Mouse (Mus musculus) G1E (cell line): Measurements from ENCODE around the gene Tom1. TPM values are rescaled to one million over a fixed set of nuclear protein-coding genes. Genes with fewer than 3 reads are reported as not detected.

ENCODE experiments used
- ATAC-seq: 2 replicates; pipeline ENCODE4 v1.8.0; 2016; ENCODE audit warnings: mild to moderate bottlenecking; ENCODE audit not compliant: insufficient number of reproducible peaks, poor library complexity, low FRiP score, severe bottlenecking; ENCODE audit errors: extremely low read depth
- DNase-seq: peaks from one replicate; pipeline ENCODE4 v3.0.0; 2012; ENCODE audit warnings: low spot score
- H3K27me3 ChIP-seq: 2 replicates; pipeline ENCODE4 v1.6.1; 2012; ENCODE audit warnings: mild to moderate bottlenecking, low read length, inconsistent platforms; ENCODE audit not compliant: insufficient read depth
- H3K36me3 ChIP-seq: replicated peaks from 2 replicates; pipeline ENCODE3; 2012; ENCODE audit warnings: mild to moderate bottlenecking, inconsistent platforms
- H3K4me1 ChIP-seq: 2 replicates; pipeline ENCODE4 v1.6.1; 2012; ENCODE audit warnings: low read depth, low read length, inconsistent platforms, mixed read lengths; ENCODE audit not compliant: insufficient read depth
- H3K4me3 ChIP-seq: 2 replicates; pipeline ENCODE4 v1.5.1; 2012; ENCODE audit warnings: low read depth, mild to moderate bottlenecking, inconsistent platforms, low read length, moderate library complexity, mixed read lengths
- H3K9me3 ChIP-seq: replicated peaks from 2 replicates; pipeline ENCODE4 v1.6.1; 2012; ENCODE audit warnings: inconsistent platforms
- CTCF ChIP-seq: IDR thresholded peaks from 2 replicates; pipeline ENCODE4 v1.5.1; 2012; ENCODE audit warnings: low read depth, low read length, inconsistent platforms, mixed read lengths
- GATA1 ChIP-seq: IDR thresholded peaks from 2 replicates; pipeline ENCODE4 v1.6.1; 2012; ENCODE audit warnings: borderline replicate concordance, low read length, inconsistent platforms, mixed read lengths
- GATA2 ChIP-seq: IDR thresholded peaks from 2 replicates; pipeline ENCODE4 v1.6.1; 2012; ENCODE audit warnings: low read depth, low read length, inconsistent platforms, borderline replicate concordance
- POLR2AphosphoS5 ChIP-seq: IDR thresholded peaks from 2 replicates; pipeline ENCODE4 v1.6.1; 2012; ENCODE audit warnings: low read depth, low read length, inconsistent platforms; ENCODE audit not compliant: insufficient replicate concordance
- TAL1 ChIP-seq: conservative IDR thresholded peaks from 2 replicates; pipeline ENCODE4 v1.6.1; 2012; ENCODE audit warnings: low read depth, low read length, inconsistent platforms, mixed read lengths
- polyA plus RNA-seq: library from polyadenylated mRNA; stranded (reverse); fragments of >175 nt; gene quantifications from 2 replicates; pipeline ENCODE4 v1.2.3, GENCODE M21; 2012
- total RNA-seq, 2 experiments: library from RNA; stranded (forward) in 1 of 2; stranded (reverse) in 1 of 2; fragments of 200-1000 nt in 1 of 2; fragments of >200 nt in 1 of 2; fragmentation: Nextera tagmentation in 1 of 2; gene quantifications; 2 replicates each; pipeline ENCODE4 v1.2.3; 2014 to 2017

The Tom1 gene
- total and polyA plus RNA-seq, 3 experiments, result 17.4 to 42.6 (median 29.4) TPM

GRCm38 (mm10) chr8:75053342-75053741 is 19.8 kb downstream of the Tom1 start:
- no peak for ATAC-seq
- H3K36me3 ChIP-seq, result peaks cover 89% of the 10 kb centered on the region
- TF ChIP-seq GATA2, result no peak
- TF ChIP-seq POLR2AphosphoS5, result no peak
- TF ChIP-seq CTCF, result no peak
- no peak for TF ChIP-seq TAL1
- TF ChIP-seq GATA1, result no peak

GRCm38 (mm10) chr8:75055673-75056072 is 22.2 kb downstream of the Tom1 start:
- TF ChIP-seq CTCF (no peak), GATA2 (no peak), TAL1 (no peak), GATA1 (no peak), POLR2AphosphoS5 (no peak)
- Histone ChIP-seq H3K4me3 (no peak overlapping the region), H3K4me1 (no peaks in the 10 kb centered on the region), H3K27me3 (no peaks in the 10 kb centered on the region), H3K36me3 (peaks cover 91% of the 10 kb centered on the region), H3K9me3 (no peaks in the 10 kb centered on the region)
- DNase-seq (no peak), ATAC-seq (no peak)

More at GRCm38 (mm10) chr8:75053342-75053741, 19.8 kb downstream of the Tom1 start:
- no peak for DNase-seq
- no peaks in the 10 kb centered on the region for H3K27me3 ChIP-seq
- H3K4me3 ChIP-seq, result no peak overlapping the region
- H3K4me1 ChIP-seq, result no peaks in the 10 kb centered on the region
- no peaks in the 10 kb centered on the region for H3K9me3 ChIP-seq

GRCm38 (mm10) chr8:75060022-75060421 is 26.5 kb downstream of the Tom1 start:
- ATAC-seq, result no peak
- no peaks in the 10 kb centered on the region for H3K4me1 ChIP-seq
- peaks cover 91% of the 10 kb centered on the region for H3K36me3 ChIP-seq
- no peaks in the 10 kb centered on the region for H3K9me3 ChIP-seq
- no peak for DNase-seq
- no peak overlapping the region for H3K4me3 ChIP-seq
- no peaks in the 10 kb centered on the region for H3K27me3 ChIP-seq
- TF ChIP-seq CTCF, result no peak
- no peak for TF ChIP-seq GATA1
- TF ChIP-seq POLR2AphosphoS5, result no peak

GRCm38 (mm10) chr8:75060815-75061214 is 27.3 kb downstream of the Tom1 start:
- ATAC-seq (no peak), DNase-seq (no peak)
- Histone ChIP-seq H3K27me3 (no peaks in the 10 kb centered on the region), H3K4me1 (no peaks in the 10 kb centered on the region), H3K9me3 (no peaks in the 10 kb centered on the region), H3K36me3 (peaks cover 91% of the 10 kb centered on the region), H3K4me3 (no peak overlapping the region)
- no peak for TF ChIP-seq POLR2AphosphoS5
- no peak for TF ChIP-seq CTCF
- no peak for TF ChIP-seq GATA1
- TF ChIP-seq GATA2, result no peak
- no peak for TF ChIP-seq TAL1

- no peak overlapping the region for H3K4me3 ChIP-seq
- peaks cover 91% of the 10 kb centered on the region for H3K36me3 ChIP-seq
- no peaks in the 10 kb centered on the region for H3K27me3 ChIP-seq
- H3K9me3 ChIP-seq, result no peaks in the 10 kb centered on the region
- H3K4me1 ChIP-seq, result no peaks in the 10 kb centered on the region
- ATAC-seq (no peak), DNase-seq (no peak)
- TF ChIP-seq CTCF (no peak), GATA1 (no peak), POLR2AphosphoS5 (no peak), TAL1 (no peak), GATA2 (no peak)
Measured at GRCm38 (mm10) chr8:75063290-75063689, 29.8 kb downstream of the Tom1 start.

GRCm38 (mm10) chr8:75064790-75065189 is 31.3 kb downstream of the Tom1 start:
- H3K9me3 ChIP-seq, result no peaks in the 10 kb centered on the region
- peaks cover 81% of the 10 kb centered on the region for H3K36me3 ChIP-seq
- no peaks in the 10 kb centered on the region for H3K4me1 ChIP-seq
- H3K27me3 ChIP-seq, result no peaks in the 10 kb centered on the region
- no peak for DNase-seq
- no peak overlapping the region for H3K4me3 ChIP-seq
- TF ChIP-seq TAL1, result no peak
- TF ChIP-seq GATA1, result no peak
- no peak for TF ChIP-seq CTCF
- TF ChIP-seq GATA2, result no peak
- TF ChIP-seq POLR2AphosphoS5, result no peak
- ATAC-seq, result no peak

GRCm38 (mm10) chr8:75067287-75067686 is 33.8 kb downstream of the Tom1 start:
- Histone ChIP-seq H3K9me3 (no peaks in the 10 kb centered on the region), H3K4me1 (peaks cover 11% of the 10 kb centered on the region), H3K27me3 (no peaks in the 10 kb centered on the region), H3K36me3 (peaks cover 65% of the 10 kb centered on the region), H3K4me3 (no peak overlapping the region)
- no peak for ATAC-seq
- no peak for TF ChIP-seq GATA1
- TF ChIP-seq GATA2, result no peak
- TF ChIP-seq CTCF, result no peak
- no peak for TF ChIP-seq POLR2AphosphoS5
- no peak for TF ChIP-seq TAL1
- no peak for DNase-seq
